Mouse (Mus musculus) limb, embryonic 10.5 days (tissue): Measurements from ENCODE around the gene Podn. TPM values are rescaled to one million over a fixed set of nuclear protein-coding genes. Genes with fewer than 3 reads are reported as not detected.

Source experiments
- DNase-seq: peaks from one replicate; pipeline ENCODE4 v3.0.0-alpha.2; 2017; ENCODE audit warnings: low spot score
- H3K27ac ChIP-seq: fragments of 300-500 bp; sonication (generic); 2 replicates; pipeline ENCODE4 v1.5.1; 2016; ENCODE audit warnings: mild to moderate bottlenecking
- H3K27me3 ChIP-seq: fragments of 300-500 bp; sonication (generic); 2 replicates; pipeline ENCODE4 v1.6.1; 2016; ENCODE audit warnings: low read depth, mild to moderate bottlenecking; ENCODE audit not compliant: poor library complexity, severe bottlenecking
- H3K36me3 ChIP-seq: fragments of 300-500 bp; sonication (generic); 2 replicates; pipeline ENCODE4 v1.6.1; 2016; ENCODE audit warnings: mild to moderate bottlenecking, moderate library complexity
- H3K4me1 ChIP-seq: fragments of 300-500 bp; sonication (generic); 2 replicates; pipeline ENCODE4 v1.6.1; 2016
- H3K4me3 ChIP-seq: fragments of 300-500 bp; sonication (generic); 2 replicates; pipeline ENCODE4 v1.5.1; 2016; ENCODE audit warnings: mild to moderate bottlenecking, moderate library complexity
- H3K9me3 ChIP-seq: fragments of 300-500 bp; sonication (generic); replicated peaks from 2 replicates; pipeline ENCODE4 v1.6.1; 2016; ENCODE audit warnings: mild to moderate bottlenecking
- WGBS: fragments of 180-500 bp; shearing (Covaris S2); methylation state at CpG from one replicate; pipeline ENCODE4 v1.1.7; 2016; 5-methylcytosine and 5-hydroxymethylcytosine counted together
- polyA plus RNA-seq: library from polyadenylated mRNA; unstranded; fragments of >200 nt; fragmentation: Nextera tagmentation; extraction: Ambion mirVana; gene quantifications from 2 replicates; pipeline ENCODE4 v1.2.1, GENCODE M21; 2016

Podn gene
- polyA plus RNA-seq, 1 experiment from 2014 or later = 0.33 TPM

DNA sequence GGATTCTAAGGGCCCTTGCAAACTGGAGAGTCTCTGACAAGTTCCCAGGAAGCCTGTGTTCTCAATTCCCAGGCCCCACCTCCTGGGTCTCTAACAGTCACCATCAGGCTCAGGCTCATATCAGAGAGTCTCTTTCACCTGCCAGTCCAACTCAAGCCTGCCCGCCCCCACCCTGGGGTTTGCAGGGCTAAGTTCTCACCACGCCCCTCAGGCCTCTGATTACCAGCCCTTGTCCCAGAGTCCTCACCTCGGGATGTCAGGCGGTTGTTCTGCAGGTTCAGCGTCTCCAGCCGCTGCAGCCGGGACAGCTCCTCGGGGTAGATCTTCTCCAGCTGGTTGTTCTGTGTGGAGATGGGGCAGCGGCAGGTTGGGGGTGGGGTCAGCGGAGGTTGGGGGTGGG, 71.0 kb downstream of the Podn start:
- WGBS = under 1% methylated on average over 10 of the region's 10 CpGs
- DNase-seq = peak; percentile 46
- Histone ChIP-seq H3K27ac (no peak overlapping the region), H3K4me3 (peak overlapping the region; percentile 29), H3K36me3 (no peaks in the 10 kb centered on the region), H3K9me3 (no peaks in the 10 kb centered on the region), H3K27me3 (peaks cover 40% of the 10 kb centered on the region), H3K4me1 (peaks cover 13% of the 10 kb centered on the region)

DNA sequence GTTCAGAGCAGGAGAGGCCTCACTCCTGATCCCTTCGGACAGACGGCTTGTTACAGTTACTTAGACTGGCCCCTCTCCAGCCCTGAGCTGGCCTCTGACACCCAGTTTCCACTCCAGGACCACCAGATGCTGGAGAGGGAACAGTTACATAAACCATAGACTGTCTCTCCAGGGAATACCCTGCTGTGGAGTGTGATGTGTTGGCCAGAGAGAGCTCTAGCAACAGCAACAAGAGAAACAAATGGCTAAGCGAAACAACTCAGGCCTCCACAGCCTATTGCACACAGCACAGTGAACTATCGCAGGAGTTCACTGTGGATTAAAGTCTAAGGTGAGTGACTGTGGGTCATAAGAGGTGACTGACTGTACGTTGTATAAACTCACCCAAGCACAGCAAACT, 71.6 kb downstream of the Podn start:
- DNase-seq = no peak
- H3K27me3 ChIP-seq = peaks cover 34% of the 10 kb centered on the region
- H3K9me3 ChIP-seq = no peaks in the 10 kb centered on the region
- peaks cover 13% of the 10 kb centered on the region for H3K4me1 ChIP-seq
- H3K4me3 ChIP-seq = no peak overlapping the region
- H3K27ac ChIP-seq = no peak overlapping the region
- 67% methylated on average over 5 of the region's 5 CpGs for WGBS
- no peaks in the 10 kb centered on the region for H3K36me3 ChIP-seq

DNA sequence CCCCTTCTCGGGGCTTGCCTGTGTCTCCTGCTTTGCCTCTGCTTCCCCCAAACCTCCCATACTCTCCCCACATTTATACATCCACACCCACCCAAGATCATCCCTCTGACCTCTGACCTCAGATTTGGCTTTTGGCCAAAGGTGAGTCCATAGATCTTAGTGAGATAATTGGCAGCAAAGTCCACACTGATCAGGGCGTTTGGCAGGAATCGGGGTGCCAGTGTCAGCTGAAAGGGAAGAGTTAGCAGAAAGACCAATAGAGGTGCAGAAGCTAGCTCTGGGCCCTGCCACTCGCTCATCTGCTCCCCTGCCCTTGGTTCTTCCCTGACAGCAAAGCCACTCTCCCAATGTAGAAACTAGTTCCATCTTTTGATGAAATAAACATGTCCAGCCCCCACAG, 73.1 kb downstream of the Podn start:
- 89% methylated on average over 4 of the region's 4 CpGs for WGBS
- no peak overlapping the region for H3K27ac ChIP-seq
- H3K36me3 ChIP-seq = no peaks in the 10 kb centered on the region

DNA sequence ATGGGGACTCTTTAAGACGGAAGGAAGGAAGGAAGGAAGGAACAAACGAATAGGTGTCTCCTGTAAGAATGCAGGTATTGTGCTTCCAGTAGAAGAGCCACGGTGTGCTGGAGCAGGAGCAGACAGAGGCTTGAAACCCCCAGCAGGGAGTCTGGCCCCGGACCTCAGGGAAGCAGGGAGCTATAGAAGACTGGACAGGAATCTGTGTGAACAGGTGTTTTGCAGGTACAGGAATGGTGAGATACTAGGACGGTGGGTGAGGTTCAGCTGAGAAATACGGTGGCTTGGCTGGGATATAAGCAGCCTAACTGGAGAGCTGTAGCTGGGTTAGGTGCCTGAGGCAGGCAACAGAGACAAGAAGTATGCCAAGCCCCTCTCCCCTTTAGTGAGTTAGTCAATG, 76.1 kb downstream of the Podn start:
- H3K4me3 ChIP-seq = no peak overlapping the region
- no peak overlapping the region for H3K27ac ChIP-seq
- WGBS = 91% methylated on average over 6 of the region's 6 CpGs
- peaks cover 23% of the 10 kb centered on the region for H3K4me1 ChIP-seq
- H3K27me3 ChIP-seq = no peaks in the 10 kb centered on the region
- no peaks in the 10 kb centered on the region for H3K36me3 ChIP-seq
- DNase-seq = no peak
- H3K9me3 ChIP-seq = no peaks in the 10 kb centered on the region

More for the DNA sequence above, 73.1 kb downstream of the Podn start:
- Histone ChIP-seq H3K4me1 (peaks cover 24% of the 10 kb centered on the region), H3K9me3 (no peaks in the 10 kb centered on the region), H3K27me3 (peaks cover 19% of the 10 kb centered on the region; the same call in 1 of the 2 replicates), H3K4me3 (no peak overlapping the region)
- no peak for DNase-seq

DNA sequence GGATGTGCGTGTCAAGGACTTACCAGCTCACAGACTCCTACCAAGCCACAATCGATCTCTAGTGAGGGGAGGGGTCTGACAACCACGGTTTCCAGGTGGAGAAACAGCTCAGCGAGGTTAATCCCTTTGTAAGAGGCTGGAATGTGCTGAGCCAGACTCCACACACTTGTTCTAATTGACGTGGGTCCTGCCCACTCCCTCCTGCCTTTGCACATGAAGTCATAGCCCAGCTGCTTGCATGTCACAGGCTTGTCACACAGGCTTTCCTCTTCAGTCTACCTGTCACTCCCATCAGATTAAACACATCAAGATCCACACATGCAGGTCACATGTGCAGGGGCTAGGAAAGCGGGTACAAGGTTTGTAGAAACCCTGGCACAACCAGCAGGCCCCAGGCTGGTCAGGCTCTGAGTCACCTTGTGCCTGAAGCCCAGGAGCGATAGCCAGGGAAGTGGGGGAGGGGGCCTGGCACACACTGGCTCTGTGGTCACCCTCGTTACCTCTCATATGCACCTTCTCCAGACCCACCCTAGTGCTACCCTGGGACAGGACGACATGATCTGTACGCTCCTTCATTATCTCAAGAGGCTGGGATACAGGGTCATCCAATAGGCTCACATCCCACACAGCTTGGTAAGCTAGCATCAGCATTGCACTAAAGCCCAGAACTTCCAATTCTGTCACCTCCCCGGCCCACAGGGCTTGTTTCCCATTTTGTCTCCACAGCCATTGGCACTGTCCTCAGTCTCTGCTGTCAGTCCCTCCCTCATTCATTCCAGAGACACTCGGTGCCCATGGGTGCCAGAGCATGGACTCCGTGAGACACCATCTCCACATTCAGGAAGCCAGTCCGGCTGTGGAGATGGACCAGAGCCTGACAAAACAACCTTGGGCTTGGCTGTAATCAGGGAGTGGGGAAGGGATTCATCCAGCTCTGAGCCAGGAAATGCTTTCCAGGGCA, 77.0 kb downstream of the Podn start:
- no peaks in the 10 kb centered on the region for H3K36me3 ChIP-seq
- DNase-seq = no peak
- H3K27ac ChIP-seq = no peak overlapping the region
- H3K4me3 ChIP-seq = no peak overlapping the region
- no peaks in the 10 kb centered on the region for H3K27me3 ChIP-seq
- no peaks in the 10 kb centered on the region for H3K9me3 ChIP-seq
- 56% methylated on average over 14 of the region's 14 CpGs for WGBS
- H3K4me1 ChIP-seq = peaks cover 27% of the 10 kb centered on the region

DNA sequence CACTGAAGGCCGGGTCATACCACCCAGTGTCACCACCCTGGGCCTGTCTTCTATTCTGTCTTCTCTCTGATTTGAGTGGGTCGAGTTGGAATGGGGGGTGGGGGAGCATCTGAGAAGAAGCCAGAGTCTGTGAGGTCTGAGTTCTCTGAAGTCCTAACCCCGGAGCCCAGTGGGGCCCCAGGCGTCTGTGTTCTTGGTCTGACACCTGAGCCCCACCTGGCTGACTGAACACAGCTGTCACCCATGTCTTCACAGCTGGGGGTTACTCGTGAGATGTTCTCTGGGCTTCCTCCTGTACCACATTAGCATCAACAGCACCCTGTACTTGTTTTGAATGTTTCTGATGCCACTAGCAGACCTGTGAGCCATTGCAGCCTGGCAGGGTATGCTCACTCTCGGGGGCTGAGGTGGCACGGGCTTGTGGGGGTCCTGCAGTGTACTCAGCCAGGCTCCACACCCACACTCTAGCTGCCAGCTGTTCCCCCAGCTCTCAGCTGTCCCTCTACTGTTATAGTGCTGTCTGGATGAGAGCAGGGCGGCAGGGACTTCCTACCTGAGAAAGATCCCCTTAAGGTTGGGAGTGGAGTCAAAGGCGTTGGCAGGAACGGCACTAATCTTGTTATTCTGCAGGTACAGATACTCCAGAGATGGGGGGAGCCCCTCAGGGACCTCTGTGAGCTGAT, 77.9 kb downstream of the Podn start:
- Histone ChIP-seq H3K4me1 (peaks cover 28% of the 10 kb centered on the region), H3K36me3 (no peaks in the 10 kb centered on the region), H3K27ac (no peak overlapping the region), H3K27me3 (no peaks in the 10 kb centered on the region), H3K9me3 (no peaks in the 10 kb centered on the region), H3K4me3 (no peak overlapping the region)
- no peak for DNase-seq
- 47% methylated on average over 10 of the region's 10 CpGs for WGBS

DNA sequence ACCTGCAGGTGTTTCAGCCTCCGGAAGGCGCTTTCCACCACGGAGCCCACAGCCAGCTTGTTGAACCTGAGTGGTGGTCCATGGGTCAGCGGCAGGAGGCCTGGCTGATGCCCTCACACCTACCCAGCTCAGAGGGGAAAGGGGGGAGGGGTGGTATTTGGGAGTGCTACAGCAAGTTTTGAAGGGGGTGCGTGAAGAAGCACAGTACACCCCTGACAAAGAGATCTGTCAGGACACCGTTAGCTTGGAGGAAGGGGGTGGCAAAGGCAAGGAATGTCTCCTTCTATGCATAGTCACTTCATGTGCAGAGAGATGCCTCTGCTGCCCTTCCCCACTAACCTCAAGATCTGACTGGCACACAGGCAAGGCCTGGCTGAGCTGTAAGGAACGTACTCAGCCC, 78.4 kb downstream of the Podn start:
- 75% methylated on average over 7 of the region's 7 CpGs for WGBS
- Histone ChIP-seq H3K9me3 (no peaks in the 10 kb centered on the region), H3K27ac (no peak overlapping the region), H3K36me3 (no peaks in the 10 kb centered on the region), H3K4me1 (peaks cover 28% of the 10 kb centered on the region), H3K27me3 (no peaks in the 10 kb centered on the region), H3K4me3 (no peak overlapping the region)
- no peak for DNase-seq

DNA sequence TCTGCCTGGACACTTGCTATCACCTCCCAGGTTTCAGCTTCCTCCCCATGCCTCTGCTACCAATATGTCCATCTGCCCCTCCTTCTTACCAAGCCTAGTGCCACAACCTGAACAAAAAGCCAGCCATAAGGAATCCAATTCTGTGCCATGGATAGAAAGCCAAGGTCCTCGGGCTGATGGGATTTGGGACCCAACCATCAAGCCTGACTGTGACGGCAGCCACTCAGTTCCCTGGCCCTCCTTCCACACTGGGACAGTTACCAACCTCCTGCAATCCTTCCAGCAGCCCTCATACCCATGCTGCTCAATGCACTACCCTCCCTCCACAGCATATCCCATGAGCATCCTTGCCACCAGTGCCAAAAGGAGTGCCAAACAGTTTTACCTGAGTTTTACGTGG, 79.9 kb downstream of the Podn start:
- Histone ChIP-seq H3K27ac (no peak overlapping the region), H3K36me3 (no peaks in the 10 kb centered on the region), H3K9me3 (no peaks in the 10 kb centered on the region), H3K4me1 (peaks cover 31% of the 10 kb centered on the region), H3K4me3 (no peak overlapping the region), H3K27me3 (no peaks in the 10 kb centered on the region)
- DNase-seq = no peak
- 90% methylated on average over 3 of the region's 3 CpGs for whole genome bisulfite sequencing

DNA sequence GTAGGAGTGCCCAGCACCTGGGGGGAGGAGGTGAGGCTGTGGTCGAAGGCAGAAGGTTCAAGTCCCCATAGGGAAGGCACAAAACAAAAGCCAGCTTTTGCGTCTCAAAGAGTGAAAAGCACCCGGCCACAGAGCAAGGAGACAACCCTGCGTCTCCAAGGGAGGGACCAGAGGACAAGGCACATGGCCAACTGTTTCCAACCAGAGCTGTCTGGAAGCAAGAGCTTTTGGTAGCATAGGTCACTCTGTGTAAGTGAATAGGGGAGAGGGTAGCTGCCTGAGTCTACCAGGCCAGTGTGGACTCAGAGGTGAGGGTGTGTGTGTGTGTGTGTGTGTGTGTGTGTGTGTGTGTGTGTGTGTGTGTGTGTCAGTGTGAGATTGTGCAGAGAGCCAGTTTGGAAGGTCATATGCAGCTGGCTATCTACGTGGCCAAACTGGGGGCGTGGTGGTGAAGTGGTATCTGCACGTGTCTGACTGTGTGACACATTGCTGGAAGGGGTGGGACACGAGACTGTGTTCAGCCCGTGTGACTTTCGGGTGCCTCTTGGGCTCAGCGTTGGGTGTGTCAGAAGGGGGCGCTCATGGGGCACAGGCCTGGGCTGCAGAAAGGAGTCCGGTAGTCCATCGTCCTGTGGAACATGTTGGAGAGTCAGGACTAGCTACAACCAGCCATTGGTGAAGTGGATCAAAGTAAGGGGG, 81.0 kb downstream of the Podn start:
- H3K4me3 ChIP-seq = no peak overlapping the region
- 68% methylated on average over 14 of the region's 14 CpGs for WGBS
- no peaks in the 10 kb centered on the region for H3K27me3 ChIP-seq
- no peaks in the 10 kb centered on the region for H3K9me3 ChIP-seq
- no peak for DNase-seq
- no peaks in the 10 kb centered on the region for H3K36me3 ChIP-seq
- H3K4me1 ChIP-seq = peaks cover 31% of the 10 kb centered on the region
- peak overlapping the region; percentile 36; the same call in 1 of the 2 replicates for H3K27ac ChIP-seq

DNA sequence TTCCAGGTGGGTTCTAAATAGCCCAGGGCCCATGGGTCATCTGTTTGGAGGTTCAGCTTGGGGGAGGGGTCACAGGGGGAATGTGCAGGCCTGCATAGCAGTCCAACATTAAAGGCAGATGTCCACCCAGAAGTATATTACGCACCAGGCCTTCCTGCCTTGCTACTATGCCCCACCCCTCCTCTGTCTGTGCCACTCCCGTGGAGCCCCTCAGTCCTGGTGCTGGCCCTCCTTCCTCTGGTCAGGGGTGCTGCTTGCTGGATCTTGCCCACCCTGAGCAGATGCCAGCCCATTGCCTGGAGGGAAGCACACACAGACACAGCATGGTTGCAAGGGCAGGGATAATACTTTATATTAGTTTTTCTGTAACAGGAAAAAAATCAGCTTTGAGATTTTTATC, 81.8 kb downstream of the Podn start:
- Histone ChIP-seq H3K27me3 (no peaks in the 10 kb centered on the region), H3K9me3 (no peaks in the 10 kb centered on the region), H3K4me3 (no peak overlapping the region), H3K27ac (no peak overlapping the region), H3K4me1 (peaks cover 31% of the 10 kb centered on the region), H3K36me3 (no peaks in the 10 kb centered on the region)
- no peak for DNase-seq
- WGBS = 60% methylated on average over 2 of the region's 2 CpGs

DNA sequence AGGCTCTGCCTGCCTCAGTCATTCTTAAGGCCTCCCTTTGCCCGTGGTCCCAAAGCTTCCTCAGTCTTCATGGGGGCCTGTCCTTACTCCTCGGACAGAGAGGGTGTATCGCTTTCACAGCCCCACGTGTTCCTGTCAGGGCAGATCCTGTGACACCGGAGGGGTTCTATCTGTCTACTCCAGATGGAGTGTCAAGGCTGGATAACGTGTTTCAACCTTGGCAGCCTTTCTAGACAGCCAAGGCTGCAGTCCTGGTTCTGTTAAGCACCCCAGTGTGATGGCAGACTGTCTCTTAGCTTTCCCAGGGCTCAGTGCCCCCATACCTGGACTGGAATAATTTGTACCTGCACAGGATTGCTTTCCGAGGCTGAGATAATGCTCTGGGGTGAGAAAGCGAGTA, 87.7 kb downstream of the Podn start:
- Histone ChIP-seq H3K27me3 (no peaks in the 10 kb centered on the region), H3K4me3 (no peak overlapping the region), H3K9me3 (no peaks in the 10 kb centered on the region), H3K4me1 (peaks cover 3% of the 10 kb centered on the region; the same call in 1 of the 2 replicates), H3K36me3 (no peaks in the 10 kb centered on the region), H3K27ac (no peak overlapping the region)
- 81% methylated on average over 8 of the region's 8 CpGs for WGBS
- DNase-seq = no peak

DNA sequence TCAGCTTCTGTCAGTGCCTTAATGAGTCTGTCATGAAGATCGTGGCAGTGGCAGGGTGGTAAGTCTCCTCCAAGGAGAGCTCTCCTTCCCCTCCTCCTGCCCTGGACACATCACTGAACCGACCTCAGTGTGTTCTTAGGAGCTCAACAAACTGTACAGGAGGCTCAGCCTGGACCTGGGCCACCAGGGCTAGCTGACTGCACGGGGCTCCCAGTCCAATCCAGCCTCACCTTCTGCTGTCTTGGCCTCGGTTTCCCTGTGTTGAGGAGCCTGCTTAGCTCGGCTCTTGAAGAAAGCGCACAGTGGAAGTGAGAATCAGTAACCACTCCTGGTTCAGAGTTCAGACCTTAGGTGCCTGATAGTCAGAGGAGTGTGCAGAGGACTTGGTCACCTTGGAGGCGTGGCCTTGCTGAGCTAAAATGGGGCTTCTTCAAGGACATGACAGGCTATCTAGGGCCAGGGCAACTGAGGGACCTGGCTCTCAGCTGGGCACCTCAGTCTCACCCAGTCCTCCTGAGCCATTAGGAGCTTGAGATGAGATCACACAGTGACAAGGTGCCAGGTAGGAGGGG, 88.6 kb downstream of the Podn start:
- H3K27me3 ChIP-seq = no peaks in the 10 kb centered on the region
- H3K36me3 ChIP-seq = no peaks in the 10 kb centered on the region
- no peak for DNase-seq
- no peaks in the 10 kb centered on the region for H3K9me3 ChIP-seq
- WGBS = 81% methylated on average over 7 of the region's 7 CpGs
- no peak overlapping the region for H3K27ac ChIP-seq
- H3K4me1 ChIP-seq = peaks cover 3% of the 10 kb centered on the region; the same call in 1 of the 2 replicates
- H3K4me3 ChIP-seq = no peak overlapping the region
